Mouse (Mus musculus) gonadal fat pad, adult 2 months (tissue): ENCODE results near the gene Ripply3. TPM values are rescaled to one million over a fixed set of nuclear protein-coding genes. Genes with fewer than 3 reads are reported as not detected.

Source experiments
- DNase-seq: peaks from one replicate; pipeline ENCODE4 v3.0.0-alpha.2; 2012; ENCODE audit warnings: low read depth
- polyA plus RNA-seq: library from polyadenylated mRNA; depleted of rRNA; stranded (reverse); fragments of >200 nt; gene quantifications from 2 replicates; pipeline ENCODE4 v1.2.3, GENCODE M21; 2012; rRNA removed

Ripply3 gene
- polyA plus RNA-seq = 2.5 and 2.7 TPM in 2 replicates

DNA sequence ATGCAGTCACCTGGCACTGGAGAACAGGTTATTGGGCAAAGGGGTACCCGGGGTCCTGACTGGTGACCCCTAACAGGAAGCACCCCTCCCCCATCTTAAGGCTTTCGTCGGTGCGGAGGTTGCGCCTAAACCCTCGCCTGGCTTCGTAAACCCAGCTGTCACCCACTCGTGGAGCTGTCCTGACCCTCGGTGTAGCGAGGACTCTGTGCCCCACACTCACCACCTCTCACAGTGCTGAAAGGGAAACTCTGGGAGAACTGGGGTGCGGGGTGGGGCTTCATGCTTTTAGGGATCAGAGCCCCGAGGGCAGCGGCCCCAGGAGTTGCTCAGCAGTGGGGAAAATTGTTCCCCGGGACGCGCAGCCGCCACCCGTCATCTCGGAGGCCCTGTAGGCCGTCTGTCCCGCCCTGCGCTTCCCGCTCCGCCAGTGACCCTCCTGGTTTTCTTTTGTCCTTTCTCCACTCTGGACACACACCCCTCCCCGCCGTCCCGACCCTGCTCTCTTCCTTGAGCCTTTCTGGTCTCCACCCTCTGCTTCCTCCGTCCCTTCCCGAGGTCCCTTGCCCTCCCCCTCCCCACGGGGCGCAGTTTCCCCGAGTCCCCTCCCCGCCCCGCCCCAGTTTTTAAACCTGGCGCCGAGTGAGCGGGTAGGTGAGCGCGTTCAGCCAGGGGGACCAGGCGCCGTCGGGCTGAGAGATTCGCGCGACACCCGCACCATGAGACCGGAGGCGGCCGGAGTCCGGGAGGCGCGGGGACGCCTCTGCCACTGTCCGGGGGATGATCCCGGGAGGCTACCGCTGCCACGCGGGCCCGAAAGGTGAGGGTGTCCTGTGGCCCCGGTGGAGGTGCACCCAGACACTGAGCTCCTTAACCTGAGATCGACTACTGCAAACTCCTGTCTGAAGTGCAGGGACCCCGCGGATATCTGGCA lies at the start of gene Ripply3:
Ripply3 (plus strand) TSS at position 640 of the 931 bp plus-strand sequence.
- no peak for DNase-seq

DNA sequence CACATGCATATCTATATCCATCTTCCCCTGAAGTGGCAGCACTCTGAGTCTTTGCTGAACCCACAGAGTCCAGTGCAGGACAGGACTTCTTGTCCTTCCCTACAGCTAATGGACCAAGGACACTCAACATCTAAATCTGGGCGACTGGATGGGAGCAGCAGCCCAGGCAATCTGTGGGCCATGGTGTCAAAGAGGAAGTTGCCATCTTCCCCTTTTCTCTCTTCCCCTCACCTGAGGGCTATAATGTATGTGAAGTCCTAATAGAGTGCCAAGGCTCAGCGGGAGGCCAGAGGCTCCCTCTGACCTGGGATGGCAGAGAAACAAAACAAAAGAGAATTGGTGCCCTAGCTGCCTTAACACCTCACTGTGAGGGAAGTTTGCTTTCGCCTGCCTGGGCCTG lies 44.2 kb upstream of the Ripply3 start:
- DNase-seq = no peak

- DNase-seq = no peak
Observed at GRCm38 (mm10) chr16:94287826-94288225, 40.4 kb upstream of the Ripply3 start.

DNA sequence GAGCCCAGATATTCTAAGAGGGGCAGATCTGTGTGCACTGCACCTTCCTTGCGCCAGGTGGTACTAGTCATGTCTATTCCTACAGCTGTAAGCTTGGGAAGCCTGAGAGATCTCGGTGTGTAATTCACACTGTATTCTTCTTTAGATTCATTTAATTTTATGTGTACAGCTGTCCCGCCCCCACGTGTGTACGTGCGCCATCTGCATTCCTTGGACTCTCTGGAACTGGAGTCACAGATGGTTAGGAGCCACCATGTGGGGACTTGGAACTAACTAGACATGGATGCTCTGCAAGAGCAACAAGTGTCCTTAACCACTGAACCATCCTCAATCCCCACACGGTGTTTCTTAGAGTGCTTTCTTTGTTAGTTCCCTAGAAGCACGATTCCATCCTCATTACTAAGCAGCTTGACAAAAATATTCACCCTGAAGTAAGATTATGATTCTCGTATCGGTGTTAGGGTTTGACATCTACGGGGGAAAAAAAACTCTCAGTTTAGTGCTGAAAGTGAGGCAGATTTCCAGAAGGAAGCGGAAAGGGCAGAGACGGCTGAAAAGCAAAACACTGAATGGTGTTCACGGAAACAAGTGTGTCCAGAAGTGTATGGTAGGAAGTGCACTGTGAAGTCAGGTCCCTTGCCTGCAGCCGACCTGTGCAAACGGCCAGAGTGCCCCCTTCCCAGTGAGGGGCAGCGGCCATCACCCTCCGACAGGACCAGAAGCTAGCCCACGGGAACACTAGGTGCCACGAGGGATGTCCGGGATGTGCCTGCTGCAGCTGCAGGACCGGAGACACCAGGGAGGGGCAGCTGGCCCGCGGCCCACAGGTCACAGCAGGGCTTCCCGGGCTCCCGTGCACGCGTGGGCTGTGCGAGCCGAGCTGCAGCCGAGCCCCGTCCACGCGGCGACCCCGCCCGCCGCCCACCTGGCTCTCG lies 38.8 kb upstream of the Ripply3 start:
- no peak for DNase-seq

GRCm38 (mm10) chr16:94290073-94290999 lies 37.9 kb upstream of the Ripply3 start:
- no peak for DNase-seq

- DNase-seq = no peak
Observed at GRCm38 (mm10) chr16:94291141-94291540, 37.1 kb upstream of the Ripply3 start.

DNA sequence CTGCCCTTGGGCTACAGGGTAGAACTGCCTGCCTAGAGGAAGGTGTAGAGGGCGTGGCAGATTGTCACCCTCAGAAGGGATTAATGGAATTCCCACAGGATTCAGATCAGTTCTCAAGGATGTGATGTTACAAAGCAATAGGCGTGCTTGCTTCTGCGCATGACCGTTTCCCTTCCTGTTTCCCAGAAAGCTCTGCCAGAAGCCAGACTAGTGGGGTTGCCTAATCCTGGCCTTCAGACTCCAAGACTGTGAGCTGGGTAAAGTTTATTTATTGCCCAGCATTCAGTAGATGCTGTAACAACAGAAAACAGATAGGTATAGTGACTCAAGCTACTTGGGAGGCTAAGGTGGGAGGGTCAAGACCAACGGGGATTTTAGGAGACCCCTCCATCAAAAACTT lies 30.1 kb upstream of the Ripply3 start:
- no peak for DNase-seq

DNA sequence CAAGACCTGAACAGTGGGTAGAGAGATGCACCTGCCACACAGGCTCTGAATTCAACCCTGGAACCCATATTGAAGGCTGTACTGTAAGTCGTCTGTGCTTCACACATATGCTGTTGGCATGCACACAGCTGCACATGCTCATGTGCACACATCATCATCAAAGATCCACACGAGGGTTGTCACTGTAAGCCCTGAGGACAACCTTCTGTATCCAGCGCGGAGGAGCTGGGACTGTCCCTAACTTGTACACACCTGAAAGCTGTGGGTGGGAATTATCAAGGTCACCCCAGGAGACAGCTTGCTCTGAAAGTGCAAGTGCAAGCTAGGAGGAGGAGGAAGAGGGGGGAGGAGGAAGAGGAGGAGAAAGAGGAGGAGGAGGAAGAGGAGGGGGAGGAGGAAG lies 29.0 kb upstream of the Ripply3 start:
- DNase-seq = no peak

DNA sequence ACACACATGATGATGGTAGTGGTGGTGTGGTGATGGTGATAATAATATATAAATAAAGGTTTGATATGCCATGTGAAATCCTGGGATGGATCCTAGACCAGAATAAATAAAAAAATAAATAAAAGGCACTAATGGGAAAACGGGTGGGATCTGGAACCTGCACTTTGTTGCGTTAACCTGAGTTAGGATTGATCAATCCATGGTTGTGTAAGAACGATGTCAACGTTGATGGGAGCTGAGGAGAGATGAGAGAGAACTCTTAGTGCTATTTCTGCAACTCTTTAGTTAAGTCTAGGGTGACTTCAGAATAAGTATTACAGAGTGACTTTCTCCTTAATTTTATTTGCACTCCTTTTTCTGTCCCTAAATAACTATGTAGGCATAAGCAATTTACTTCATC lies 27.0 kb upstream of the Ripply3 start:
- DNase-seq = no peak

DNA sequence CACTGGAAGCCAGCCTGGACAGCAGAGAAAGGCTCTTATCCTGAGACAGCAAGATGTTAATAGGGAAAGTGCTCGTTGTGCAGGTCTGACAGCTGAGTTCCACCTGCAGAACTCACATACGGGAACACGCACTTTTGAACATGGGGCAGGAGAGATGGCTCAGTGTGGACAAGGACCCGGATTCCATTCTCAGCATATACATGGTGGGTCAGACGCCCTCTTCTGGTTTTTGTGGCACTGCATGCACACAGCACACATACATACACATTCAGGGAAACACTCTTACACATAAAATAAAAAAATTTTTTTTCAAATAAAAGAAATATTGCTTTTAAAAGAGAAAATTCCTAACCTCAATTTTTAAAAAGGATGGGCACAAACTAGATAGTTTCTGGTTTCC lies 26.5 kb upstream of the Ripply3 start:
- no peak for DNase-seq

- DNase-seq = no peak
Observed at GRCm38 (mm10) chr16:94302274-94303202, 25.7 kb upstream of the Ripply3 start.

DNA sequence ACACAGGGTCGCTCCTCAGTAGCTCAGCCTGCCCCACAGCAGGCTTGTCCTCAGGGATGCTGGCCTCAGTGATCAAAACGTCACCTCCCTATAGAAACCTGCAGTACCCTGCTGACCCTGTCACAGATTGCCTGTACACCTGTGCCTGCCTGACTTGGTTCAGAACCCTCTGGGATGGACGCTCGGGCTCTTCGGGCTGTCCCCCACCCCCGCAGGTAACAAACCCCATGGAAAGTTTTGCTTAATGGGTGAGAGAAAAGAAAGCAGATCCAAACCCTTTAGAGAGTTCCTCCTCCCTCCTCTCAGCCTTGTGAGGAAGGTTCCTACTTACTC lies 25.1 kb upstream of the Ripply3 start:
- no peak for DNase-seq

GRCm38 (mm10) chr16:94307526-94307925 lies 20.7 kb upstream of the Ripply3 start:
- DNase-seq = no peak

GRCm38 (mm10) chr16:94307942-94308341 lies 20.3 kb upstream of the Ripply3 start:
- peak; percentile 63 for DNase-seq

GRCm38 (mm10) chr16:94309025-94309424 lies 19.2 kb upstream of the Ripply3 start:
- DNase-seq = no peak

- no peak for DNase-seq
Observed at GRCm38 (mm10) chr16:94311416-94311815, 16.8 kb upstream of the Ripply3 start.

- no peak for DNase-seq
Observed at GRCm38 (mm10) chr16:94311931-94312330, 16.3 kb upstream of the Ripply3 start.

- DNase-seq = no peak
Observed at GRCm38 (mm10) chr16:94312663-94313228, 15.5 kb upstream of the Ripply3 start.

DNA sequence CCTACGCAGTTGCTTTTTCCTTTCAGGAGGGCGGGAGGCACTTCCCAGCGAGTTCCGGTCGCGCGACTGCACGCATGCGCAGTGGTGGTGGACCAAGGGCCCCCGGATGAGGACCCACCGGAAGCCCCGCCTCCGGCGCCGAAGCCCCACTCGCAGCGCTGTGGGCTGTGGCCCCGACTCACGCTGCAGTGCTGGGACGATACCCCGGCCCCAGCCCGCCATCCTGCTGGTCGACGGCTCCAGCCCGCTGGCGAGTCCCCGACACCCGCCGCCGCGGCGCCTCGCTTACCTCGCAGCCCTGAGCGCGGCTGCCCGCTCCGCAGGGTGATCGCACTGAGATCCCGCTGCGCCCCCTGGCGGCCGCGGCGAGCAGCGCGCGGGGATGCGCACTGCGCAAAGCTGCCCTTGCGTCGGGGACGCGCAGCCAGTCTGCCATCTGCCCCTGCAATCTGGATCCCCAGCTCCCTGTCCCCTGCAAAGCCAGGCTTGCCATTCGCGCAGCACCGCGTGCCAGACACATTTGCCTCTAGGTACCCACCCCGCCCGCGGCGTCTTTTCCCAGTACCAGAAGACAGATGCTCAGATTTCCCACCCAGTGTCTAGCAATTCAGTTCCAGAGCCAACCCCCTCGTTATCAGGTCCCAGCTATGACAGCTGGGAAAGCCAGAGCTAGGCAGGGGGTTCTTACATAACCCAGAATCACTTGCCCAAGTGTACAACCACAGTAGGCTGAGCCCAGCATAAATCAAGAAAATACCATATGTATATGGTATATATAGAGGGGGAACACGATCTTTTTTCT lies 14.8 kb upstream of the Ripply3 start, which contains the start of gene Hlcs:
Hlcs (minus strand) TSS at position 343 of the 802 bp plus-strand sequence.
- no peak for DNase-seq
